Mouse (Mus musculus) heart, embryonic 10.5 days (tissue): Measurements from ENCODE around the gene Alpk1. TPM values are rescaled to one million over a fixed set of nuclear protein-coding genes. Genes with fewer than 3 reads are reported as not detected.
"Not testable (repeated sequence)": the region's sequence is repeated elsewhere in the genome, so short reads cannot be mapped to it uniquely, and the experiment has no call there.

Experiments
- DNase-seq: peaks from one replicate; pipeline ENCODE4 v3.0.0-alpha.2; 2017; ENCODE audit warnings: low spot score
- H3K27ac ChIP-seq: fragments of 300-500 bp; sonication (generic); 2 replicates; pipeline ENCODE4 v1.5.1; 2016; ENCODE audit warnings: mild to moderate bottlenecking
- H3K27me3 ChIP-seq: fragments of 300-500 bp; sonication (generic); 2 replicates; pipeline ENCODE4 v1.6.1; 2016; ENCODE audit warnings: mild to moderate bottlenecking; ENCODE audit not compliant: poor library complexity, insufficient read depth, severe bottlenecking
- H3K36me3 ChIP-seq: fragments of 300-500 bp; sonication (generic); 2 replicates; pipeline ENCODE4 v1.6.1; 2016; ENCODE audit warnings: mild to moderate bottlenecking, moderate library complexity
- H3K4me1 ChIP-seq: fragments of 300-500 bp; sonication (generic); 2 replicates; pipeline ENCODE4 v1.6.1; 2016; ENCODE audit warnings: mild to moderate bottlenecking
- H3K4me3 ChIP-seq: fragments of 300-500 bp; sonication (generic); 2 replicates; pipeline ENCODE4 v1.5.1; 2016; ENCODE audit warnings: mild to moderate bottlenecking, moderate library complexity
- H3K9me3 ChIP-seq: fragments of 300-500 bp; sonication (generic); 2 replicates; pipeline ENCODE4 v1.6.1; 2016; ENCODE audit warnings: mild to moderate bottlenecking, moderate library complexity
- WGBS: fragments of 180-500 bp; shearing (Covaris S2); methylation state at CpG from one replicate; pipeline ENCODE4 v1.1.7; 2016; 5-methylcytosine and 5-hydroxymethylcytosine counted together
- polyA plus RNA-seq: library from polyadenylated mRNA; unstranded; fragments of >200 nt; fragmentation: Nextera tagmentation; extraction: Ambion mirVana; gene quantifications from 2 replicates; pipeline ENCODE4 v1.2.1, GENCODE M21; 2016

Gene Alpk1
- polyA plus RNA-seq, 1 experiment from 2014 or later = 0.92 TPM

DNA sequence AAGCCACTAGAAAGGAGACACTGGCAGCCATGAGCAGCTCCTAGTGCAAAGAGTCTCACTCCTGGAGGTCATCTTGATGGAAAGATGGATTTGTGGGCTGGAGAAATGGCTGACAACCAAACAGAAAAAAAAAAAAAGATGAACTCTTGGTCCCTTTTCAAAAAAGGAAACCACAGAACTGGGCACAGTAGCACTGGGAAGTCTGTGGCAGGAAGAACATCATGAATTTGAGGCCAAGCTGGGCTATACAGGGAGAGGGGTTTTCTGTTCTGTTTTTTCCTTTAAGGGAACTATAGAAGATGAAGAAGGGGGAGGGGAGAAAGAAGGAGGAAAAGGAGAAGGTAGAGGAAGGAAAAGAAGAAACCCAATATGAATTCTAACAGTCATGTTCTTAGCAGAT is 6.7 kb upstream of the Alpk1 start:
- DNase-seq = no peak
- no peaks in the 10 kb centered on the region for H3K36me3 ChIP-seq
- H3K27ac ChIP-seq = no peak overlapping the region
- H3K4me3 ChIP-seq = no peak overlapping the region
- peaks cover 48% of the 10 kb centered on the region for H3K27me3 ChIP-seq
- H3K4me1 ChIP-seq = peaks cover 16% of the 10 kb centered on the region
- no peaks in the 10 kb centered on the region for H3K9me3 ChIP-seq

DNA sequence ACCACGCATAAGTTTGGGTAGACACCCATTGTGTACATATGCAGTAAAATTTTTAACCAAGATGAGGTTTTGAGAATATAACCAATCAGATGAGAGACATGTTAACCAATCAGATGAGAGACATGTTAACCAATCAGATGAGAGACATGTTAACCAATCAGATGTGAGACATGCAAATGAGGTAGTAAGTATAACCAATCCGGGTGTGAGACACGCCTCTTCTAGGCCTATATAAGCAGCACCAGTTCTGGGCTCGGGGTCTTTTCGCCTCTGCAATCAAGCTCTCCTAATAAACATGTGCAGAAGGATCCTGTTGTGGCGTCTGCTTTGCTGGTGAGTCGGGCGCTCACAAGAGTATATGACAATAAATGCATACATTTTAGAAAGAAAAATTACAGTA is 3.4 kb upstream of the Alpk1 start:
- not testable (repeated sequence) for DNase-seq, H3K4me3 ChIP-seq, H3K4me1 ChIP-seq, H3K9me3 ChIP-seq, H3K27ac ChIP-seq, H3K36me3 ChIP-seq
- H3K27me3 ChIP-seq = peaks cover 27% of the 10 kb centered on the region
- WGBS = 96% methylated on average over 8 of the region's 8 CpGs

DNA sequence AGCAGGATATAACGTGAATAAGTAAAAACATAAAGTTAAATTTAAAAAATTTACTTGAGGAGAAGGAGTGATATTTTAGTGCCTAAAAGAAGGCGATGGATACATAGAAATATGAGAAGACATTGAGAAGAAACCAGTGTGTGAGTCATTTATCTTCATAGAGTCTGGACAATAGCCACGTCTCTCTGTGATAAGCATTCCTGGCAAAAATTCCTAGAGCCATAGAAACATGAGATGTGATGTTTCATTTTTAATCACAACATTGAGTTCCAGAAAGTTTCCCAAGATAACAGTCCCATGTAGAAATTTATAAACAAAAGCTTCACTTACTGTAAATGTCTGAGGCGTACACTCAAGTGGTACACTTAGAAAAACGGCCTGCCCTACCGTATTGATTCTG is 2.6 kb upstream of the Alpk1 start:
- DNase-seq = no peak
- WGBS = 82% methylated on average over 6 of the region's 6 CpGs
- Histone ChIP-seq H3K27ac (no peak overlapping the region), H3K36me3 (no peaks in the 10 kb centered on the region), H3K27me3 (peaks cover 19% of the 10 kb centered on the region), H3K4me3 (no peak overlapping the region), H3K9me3 (no peaks in the 10 kb centered on the region), H3K4me1 (no peaks in the 10 kb centered on the region)

DNA sequence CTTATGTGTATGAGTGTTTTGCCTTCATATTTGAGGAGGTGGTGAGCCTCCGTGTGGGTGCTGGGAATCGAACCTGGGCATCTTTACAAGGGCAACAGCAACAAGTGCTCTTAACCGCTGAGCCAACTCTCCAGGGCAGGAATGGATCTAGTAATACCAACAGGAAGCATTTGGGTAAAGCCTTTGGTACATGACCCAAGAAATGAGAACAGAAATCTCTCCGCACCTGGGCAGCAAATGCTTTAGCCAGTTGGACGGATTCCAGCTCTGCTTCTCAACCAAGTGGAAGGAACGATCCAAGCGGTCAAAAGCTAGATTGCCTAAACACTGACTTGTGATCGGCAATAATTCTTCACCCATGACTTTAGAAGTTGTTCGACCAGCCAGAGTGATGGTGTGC is 594 bp upstream of the Alpk1 start:
- Histone ChIP-seq H3K36me3 (no peaks in the 10 kb centered on the region), H3K4me1 (no peaks in the 10 kb centered on the region), H3K27me3 (no peaks in the 10 kb centered on the region), H3K9me3 (no peaks in the 10 kb centered on the region), H3K27ac (no peak overlapping the region), H3K4me3 (no peak overlapping the region)
- WGBS = 94% methylated on average over 9 of the region's 9 CpGs
- no peak for DNase-seq

DNA sequence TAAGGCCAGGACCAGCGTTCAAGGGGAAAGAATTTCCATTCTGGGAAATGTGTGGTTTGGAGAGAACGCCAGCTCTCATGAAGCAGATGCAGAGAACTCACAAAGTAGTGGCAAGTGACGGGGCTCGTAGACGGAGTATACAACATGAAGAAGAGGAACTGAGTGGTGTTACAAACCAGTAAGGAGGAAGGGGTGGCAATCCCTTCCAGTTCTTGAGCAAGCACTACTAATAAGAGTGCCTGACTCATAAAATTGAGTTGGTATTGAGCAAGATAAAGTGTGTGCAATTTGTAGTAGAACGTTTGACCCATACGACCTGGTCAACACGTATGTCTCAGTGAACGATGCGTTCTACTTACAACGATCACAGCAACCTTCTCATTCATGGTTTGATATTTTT is 11.2 kb downstream of the Alpk1 start:
- no peak for DNase-seq
- whole genome bisulfite sequencing = 81% methylated on average over 11 of the region's 11 CpGs
- Histone ChIP-seq H3K4me3 (no peak overlapping the region), H3K27me3 (0 out of 2 replicates have a peak, but pooled peaks cover 6% of the 10 kb centered on the region), H3K4me1 (no peaks in the 10 kb centered on the region), H3K27ac (no peak overlapping the region), H3K9me3 (no peaks in the 10 kb centered on the region), H3K36me3 (no peaks in the 10 kb centered on the region)

DNA sequence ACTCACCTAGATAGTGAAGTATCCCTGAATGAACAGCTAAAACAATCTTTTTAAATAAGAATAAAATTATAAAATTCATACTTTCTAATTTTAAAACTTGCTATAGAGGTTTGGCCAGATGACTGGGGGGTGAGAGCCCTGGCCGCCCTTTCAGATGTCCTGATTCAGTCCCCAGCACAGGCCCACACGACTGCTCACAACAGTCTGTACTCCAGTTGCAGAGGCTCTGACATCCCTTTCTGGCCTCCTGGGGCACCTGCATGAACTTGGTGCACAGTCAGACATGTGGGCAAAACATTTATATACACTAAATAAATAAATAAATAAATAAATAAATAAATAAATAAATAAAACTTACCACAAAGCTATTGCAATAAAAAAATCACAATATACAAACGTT is 14.4 kb downstream of the Alpk1 start:
- no peak overlapping the region for H3K27ac ChIP-seq
- H3K4me1 ChIP-seq = no peaks in the 10 kb centered on the region
- H3K36me3 ChIP-seq = no peaks in the 10 kb centered on the region
- no peak overlapping the region for H3K4me3 ChIP-seq
- H3K27me3 ChIP-seq = peaks cover 22% of the 10 kb centered on the region; the same call in 1 of the 2 replicates
- WGBS = 63% methylated on average over 3 of the region's 3 CpGs
- DNase-seq = no peak
- no peaks in the 10 kb centered on the region for H3K9me3 ChIP-seq

DNA sequence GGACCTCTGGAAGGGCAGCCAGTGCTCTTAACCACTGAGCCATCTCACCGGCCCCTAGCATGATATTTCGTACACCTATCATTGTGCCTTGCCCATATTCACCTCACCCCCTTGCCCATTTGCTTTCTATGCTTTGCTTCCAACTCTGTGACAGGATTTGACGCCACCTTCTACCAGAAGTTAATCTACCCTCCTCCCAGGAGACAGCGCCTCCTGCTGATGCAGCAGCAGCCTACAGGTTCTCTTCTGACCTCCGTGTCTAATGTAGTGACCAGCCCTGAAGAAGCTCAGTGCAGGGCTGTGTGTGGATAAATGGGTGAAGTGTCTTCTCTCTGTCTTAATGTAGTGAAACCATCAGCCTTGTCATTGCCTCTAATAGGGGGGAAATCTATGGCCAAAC is 15.8 kb downstream of the Alpk1 start:
- H3K27me3 ChIP-seq = peaks cover 30% of the 10 kb centered on the region; the same call in 1 of the 2 replicates
- H3K4me1 ChIP-seq = no peaks in the 10 kb centered on the region
- no peak for DNase-seq
- 53% methylated on average over 5 of the region's 5 CpGs for WGBS
- no peak overlapping the region for H3K4me3 ChIP-seq
- H3K27ac ChIP-seq = no peak overlapping the region
- H3K36me3 ChIP-seq = no peaks in the 10 kb centered on the region
- no peaks in the 10 kb centered on the region for H3K9me3 ChIP-seq

DNA sequence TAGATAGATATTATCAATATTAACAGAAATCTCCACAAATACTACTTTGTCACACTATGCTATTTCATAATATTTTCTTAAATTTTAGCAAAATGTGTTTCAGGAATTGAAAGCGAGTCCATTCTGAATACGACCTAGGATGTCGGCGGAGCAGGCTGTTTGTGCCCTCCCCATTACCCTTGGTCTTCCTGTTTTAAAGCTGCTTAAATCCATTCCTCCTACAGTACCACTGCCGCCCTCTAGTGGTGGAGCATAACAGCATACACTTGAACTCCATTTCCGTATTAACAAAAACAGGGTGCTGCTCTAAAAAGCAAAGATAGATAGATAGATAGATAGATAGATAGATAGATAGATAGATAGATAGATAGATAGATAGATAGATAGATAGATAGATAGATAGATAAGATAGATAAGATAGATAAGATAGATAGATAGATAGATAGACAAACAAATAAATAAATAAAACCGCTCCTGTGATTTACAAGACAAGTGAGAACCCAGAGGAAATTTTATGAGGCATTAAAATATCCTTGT is 17.2 kb downstream of the Alpk1 start:
- 26% methylated on average over 7 of the region's 7 CpGs for WGBS
- no peaks in the 10 kb centered on the region for H3K9me3 ChIP-seq
- H3K27me3 ChIP-seq = peaks cover 44% of the 10 kb centered on the region
- DNase-seq = no peak
- no peaks in the 10 kb centered on the region for H3K4me1 ChIP-seq
- H3K36me3 ChIP-seq = no peaks in the 10 kb centered on the region
- H3K4me3 ChIP-seq = no peak overlapping the region
- H3K27ac ChIP-seq = no peak overlapping the region

DNA sequence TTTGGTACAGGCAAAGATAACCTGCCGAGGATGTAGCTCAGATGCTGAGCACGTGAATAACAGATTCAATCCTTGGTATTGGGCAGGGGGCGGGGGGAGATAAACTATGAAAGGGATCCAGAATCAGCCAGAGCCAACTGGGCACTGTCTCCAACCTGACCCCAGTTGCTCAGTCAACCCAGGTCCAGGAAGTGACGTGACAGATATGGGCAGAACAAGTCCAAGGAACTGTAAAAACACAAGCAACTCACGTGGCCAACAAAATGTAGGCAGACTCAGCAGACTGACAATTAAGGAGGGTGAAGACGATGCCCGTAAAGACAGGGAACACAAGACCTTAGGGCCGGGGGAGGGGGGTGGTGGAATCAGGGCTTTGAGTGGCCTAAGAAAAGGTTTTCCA is 17.9 kb downstream of the Alpk1 start:
- Histone ChIP-seq H3K36me3 (no peaks in the 10 kb centered on the region), H3K27ac (no peak overlapping the region), H3K4me3 (no peak overlapping the region), H3K4me1 (no peaks in the 10 kb centered on the region), H3K27me3 (peaks cover 52% of the 10 kb centered on the region), H3K9me3 (no peaks in the 10 kb centered on the region)
- WGBS = 63% methylated on average over 8 of the region's 8 CpGs
- no peak for DNase-seq

DNA sequence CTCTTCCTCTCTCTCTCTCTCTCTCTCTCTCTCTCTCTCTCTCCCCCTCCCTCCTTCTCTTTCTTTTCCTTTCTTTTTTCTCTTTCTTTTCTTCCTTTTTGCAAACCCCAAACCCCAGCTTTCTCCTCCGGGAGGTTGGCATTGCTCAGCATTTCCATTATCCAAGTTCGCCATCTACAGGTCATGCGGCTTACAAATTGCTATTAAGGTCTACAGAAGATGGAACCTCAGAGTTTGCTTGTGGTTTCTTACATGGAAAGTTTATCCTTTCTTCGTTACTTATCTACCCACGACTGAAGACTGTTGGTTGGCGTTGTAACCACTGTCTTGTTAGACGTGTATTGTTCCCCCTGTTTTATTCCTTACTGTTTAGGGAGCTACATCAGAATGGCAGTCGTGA is 21.1 kb downstream of the Alpk1 start:
- H3K36me3 ChIP-seq = no peaks in the 10 kb centered on the region
- no peak overlapping the region for H3K4me3 ChIP-seq
- DNase-seq = no peak
- H3K27me3 ChIP-seq = peaks cover 76% of the 10 kb centered on the region
- H3K27ac ChIP-seq = no peak overlapping the region
- no peaks in the 10 kb centered on the region for H3K4me1 ChIP-seq
- 19% methylated on average over 8 of the region's 8 CpGs for WGBS
- no peaks in the 10 kb centered on the region for H3K9me3 ChIP-seq

DNA sequence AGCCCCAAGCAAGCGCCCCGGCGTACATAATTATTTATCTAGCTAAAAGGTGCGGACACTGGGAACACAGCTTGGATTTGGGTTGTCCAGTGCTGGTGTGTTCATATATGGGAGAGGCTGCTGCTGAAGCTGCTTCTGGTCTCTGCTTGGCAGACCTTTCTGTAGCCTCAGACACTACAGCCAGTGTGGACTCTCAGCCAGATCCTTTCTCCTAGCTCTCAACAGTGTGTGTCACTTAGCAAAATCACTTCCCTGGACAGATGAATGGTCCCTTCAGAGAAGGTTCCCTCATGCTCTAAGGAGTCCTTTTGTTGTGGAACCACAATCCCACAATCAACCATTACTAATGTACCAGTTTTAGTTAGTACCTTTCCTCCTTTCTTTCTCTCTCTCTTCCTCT is 21.5 kb downstream of the Alpk1 start:
- Histone ChIP-seq H3K36me3 (no peaks in the 10 kb centered on the region), H3K4me3 (no peak overlapping the region), H3K27me3 (peaks cover 80% of the 10 kb centered on the region), H3K9me3 (no peaks in the 10 kb centered on the region), H3K4me1 (no peaks in the 10 kb centered on the region), H3K27ac (no peak overlapping the region)
- WGBS = 73% methylated on average over 4 of the region's 4 CpGs
- no peak for DNase-seq

DNA sequence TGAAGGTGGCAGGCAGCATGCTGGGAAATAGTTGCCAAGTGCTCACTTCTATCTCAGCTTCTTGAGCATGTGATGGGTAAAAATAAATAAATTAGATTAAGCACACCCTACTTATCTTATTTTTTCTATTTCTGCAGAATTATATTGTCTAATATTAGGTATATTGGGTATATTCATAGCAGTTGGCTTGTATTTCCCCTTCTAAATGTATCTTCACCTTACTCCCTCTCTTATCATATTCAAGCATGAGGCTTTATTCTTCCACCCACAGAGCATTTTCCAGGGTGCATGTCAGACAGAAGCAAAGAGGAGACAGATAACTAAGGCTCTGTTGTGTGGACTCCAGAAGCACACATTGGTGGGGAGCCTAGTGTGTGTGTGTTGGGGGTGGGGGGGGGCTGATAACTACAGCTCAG is 22.4 kb downstream of the Alpk1 start:
- no peaks in the 10 kb centered on the region for H3K4me1 ChIP-seq
- no peak for DNase-seq
- H3K36me3 ChIP-seq = no peaks in the 10 kb centered on the region
- H3K9me3 ChIP-seq = no peaks in the 10 kb centered on the region
- peaks cover 83% of the 10 kb centered on the region for H3K27me3 ChIP-seq
- H3K27ac ChIP-seq = no peak overlapping the region
- H3K4me3 ChIP-seq = no peak overlapping the region

DNA sequence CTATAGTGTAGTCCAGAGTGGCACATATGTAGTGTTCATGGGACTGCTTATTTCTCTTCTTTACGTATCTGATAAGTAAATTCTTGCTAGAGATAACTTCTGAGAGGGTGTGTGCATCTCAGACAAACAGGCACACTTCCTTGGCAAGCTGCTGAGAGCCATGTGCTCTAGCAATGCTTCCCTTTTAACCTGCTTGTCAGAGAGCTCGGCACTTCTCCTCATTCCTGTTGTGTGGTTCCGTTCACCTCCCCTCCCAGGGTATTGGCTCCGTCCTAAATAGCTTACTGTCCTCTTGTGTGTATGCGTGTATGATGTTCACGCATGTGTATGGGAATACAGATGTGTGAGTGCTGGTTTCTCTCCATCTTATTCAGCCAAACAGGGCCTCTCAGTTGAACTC is 23.9 kb downstream of the Alpk1 start:
- 74% methylated on average over 6 of the region's 6 CpGs for WGBS
- H3K27me3 ChIP-seq = peaks cover 72% of the 10 kb centered on the region
- H3K4me1 ChIP-seq = no peaks in the 10 kb centered on the region
- DNase-seq = no peak
- H3K27ac ChIP-seq = no peak overlapping the region
- H3K9me3 ChIP-seq = no peaks in the 10 kb centered on the region
- no peak overlapping the region for H3K4me3 ChIP-seq
- no peaks in the 10 kb centered on the region for H3K36me3 ChIP-seq

DNA sequence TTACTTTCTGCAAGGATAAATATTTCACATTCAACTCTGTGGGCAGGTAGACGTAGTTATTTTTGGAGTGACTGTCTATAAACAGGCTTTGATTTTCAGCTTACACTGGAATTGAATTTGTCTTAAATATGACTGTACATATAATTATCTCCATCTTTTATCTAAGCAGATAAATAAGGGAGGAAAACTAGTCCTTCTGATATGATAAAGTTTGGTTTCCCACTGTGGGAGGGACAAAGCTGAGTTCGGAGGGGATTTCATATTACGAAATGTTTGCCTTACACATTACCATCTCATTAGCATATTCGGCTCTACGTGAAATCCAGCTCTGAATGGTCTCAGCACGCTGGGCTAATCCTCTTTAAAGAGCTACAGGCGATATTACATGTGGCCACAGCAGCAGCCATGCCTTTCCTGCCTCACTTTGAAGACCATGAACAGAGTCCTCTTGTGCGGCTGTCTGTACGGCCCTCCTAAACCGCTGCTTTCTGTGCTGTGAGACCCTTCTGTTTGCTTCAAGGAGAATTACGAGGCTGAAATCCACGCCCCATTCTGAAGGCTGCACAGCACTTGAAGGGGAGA is 30.3 kb downstream of the Alpk1 start:
- Histone ChIP-seq H3K36me3 (no peaks in the 10 kb centered on the region), H3K9me3 (no peaks in the 10 kb centered on the region), H3K27me3 (peaks cover 70% of the 10 kb centered on the region), H3K4me3 (peak overlapping the region; percentile 42), H3K27ac (no peak overlapping the region), H3K4me1 (peaks cover 9% of the 10 kb centered on the region)
- 24% methylated on average over 12 of the region's 12 CpGs for WGBS
- no peak for DNase-seq
